In the genomic region with DNA sequence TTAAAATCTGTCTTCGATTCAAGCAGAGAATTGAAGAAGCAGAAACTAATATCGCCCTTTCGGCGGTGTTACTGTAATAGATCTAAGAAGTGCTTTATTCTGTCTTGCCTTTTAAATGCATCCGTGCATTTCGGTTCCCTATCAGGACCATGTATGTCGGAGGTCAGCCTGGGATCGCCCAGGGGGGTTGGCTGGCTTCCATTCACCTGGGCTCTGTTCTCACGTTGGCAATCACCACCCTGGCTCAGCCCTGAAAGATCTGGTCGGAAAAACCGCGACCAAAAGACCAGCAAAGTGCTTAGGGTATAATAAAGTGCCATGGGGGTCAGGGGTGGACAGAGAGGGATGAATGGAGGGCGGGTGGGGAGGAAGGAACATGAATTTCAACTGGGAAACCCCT, we compare ENCODE assay signal across 9 mouse cellular contexts. TPM values are rescaled to one million over a fixed set of nuclear protein-coding genes. Genes with fewer than 3 reads are reported as not detected.
DNase-seq lines count a peak whose midpoint lies in the region; ATAC-seq and TF ChIP-seq lines count a peak whose summit lies in the region.
"Had no signal": no experiment of that assay in that cellular context is flagged by ENCODE, and none has a peak within 500 bp of the region (broad histone marks: within the 10 kb centered on the region; RNA-seq: fewer than 3 reads in every experiment).

No protein-coding gene starts in this region.

- H3K36me3 ChIP-seq in embryonic facial prominence, embryonic 10.5 days (replicated peaks), result no peaks in the 10 kb centered on the region
- H3K36me3 ChIP-seq in midbrain, embryonic 15.5 days (replicated peaks), result no peaks in the 10 kb centered on the region

- TF ChIP-seq POLR2A in lung, adult 2 months (IDR thresholded peaks at IDR 0.05; ENCODE audit: borderline replicate concordance, extremely low read depth, low read depth, low read length), result no peak

- no peak for TF ChIP-seq CTCF in lung, adult 2 months (IDR thresholded peaks at IDR 0.05; ENCODE audit: insufficient read depth, low read length)

- no peak overlapping the region for H3K27ac ChIP-seq in embryonic facial prominence, embryonic 10.5 days (replicated peaks)
- H3K27ac ChIP-seq in midbrain, embryonic 15.5 days, result peak overlapping the region; percentile 81; the same call in 1 of the 2 replicates

- H3K4me1 ChIP-seq in lung, adult 2 months (ENCODE audit: control insufficient read depth, insufficient read depth, low read length), result 0 out of 2 replicates have a peak, but pooled peaks cover 6% of the 10 kb centered on the region
- H3K4me1 ChIP-seq in embryonic facial prominence, embryonic 10.5 days, result peaks cover 16% of the 10 kb centered on the region
- peaks cover 10% of the 10 kb centered on the region; the same call in 1 of the 2 replicates for H3K4me1 ChIP-seq in midbrain, embryonic 15.5 days

- peak overlapping the region; percentile 89 for H3K4me2 ChIP-seq in midbrain, embryonic 15.5 days

- H3K9me3 ChIP-seq in embryonic facial prominence, embryonic 10.5 days, result no peaks in the 10 kb centered on the region
- H3K9me3 ChIP-seq in midbrain, embryonic 15.5 days, result no peaks in the 10 kb centered on the region

- DNase-seq in lung, adult 2 months, result no peak
- no peak for DNase-seq in lung, postnatal 14 days
- DNase-seq in embryonic facial prominence, embryonic 10.5 days (ENCODE audit: low spot score), result peak; percentile 20
- peak; percentile 16 for DNase-seq in kidney, adult 18-20 months
- DNase-seq in frontal cortex, postnatal 10 days (ENCODE audit: low spot score in 2 of 2), result no peak
- no peak for DNase-seq in natural killer cell, adult 2 months (ENCODE audit: low spot score in 2 of 2)
- no peak for DNase-seq in gastrocnemius, adult 8-10 months (ENCODE audit: low spot score in 2 of 2)

- peaks cover 61% of the 10 kb centered on the region for H3K27me3 ChIP-seq in embryonic facial prominence, embryonic 10.5 days (replicated peaks; ENCODE audit: low read depth, poor library complexity, severe bottlenecking)
- no peaks in the 10 kb centered on the region for H3K27me3 ChIP-seq in midbrain, embryonic 15.5 days (replicated peaks)

- peak; percentile 11; the same call in 1 of the 2 replicates for ATAC-seq in midbrain, embryonic 15.5 days (replicated peaks)

- 20% methylated on average over 13 of the region's 13 CpGs for WGBS in lung, adult 2 months
- whole genome bisulfite sequencing in embryonic facial prominence, embryonic 10.5 days, result 17% methylated on average over 13 of the region's 13 CpGs
- 7% methylated on average over 13 of the region's 13 CpGs for WGBS in midbrain, embryonic 15.5 days

- H3K9ac ChIP-seq in midbrain, embryonic 15.5 days, result peak overlapping the region; percentile 87

- H3K4me3 ChIP-seq in lung, adult 2 months (replicated peaks; ENCODE audit: extremely low read depth, low read depth, low read length), result peak overlapping the region; percentile 2
- peak overlapping the region; percentile 71 for H3K4me3 ChIP-seq in embryonic facial prominence, embryonic 10.5 days
- H3K4me3 ChIP-seq in midbrain, embryonic 15.5 days, result peak overlapping the region; percentile 89

RNA-seq across cellular contexts. Expression of a gene that starts 1.3 kb away (rescaled TPM):
- 2.2 and 2.8 TPM in 2 replicates for polyA plus RNA-seq in lung, adult 2 months (2012; rRNA removed)
- polyA plus RNA-seq in embryonic facial prominence, embryonic 10.5 days (2016; fragmentation: Nextera tagmentation; extraction: Ambion mirVana), result 1.3 and 1.7 TPM in 2 replicates
- 33.1 and 39.8 TPM in 2 replicates for polyA plus RNA-seq in midbrain, embryonic 15.5 days (2015; fragmentation: Nextera tagmentation; extraction: Ambion mirVana)
- 1 to 10 TPM in 2 of 4 experiments, under 1 TPM in 2; 0.64 to 2.9 (median 1.1) TPM for total RNA-seq in gastrocnemius, adult 8-10 months (2022)
- total RNA-seq: liver, adult 2 months had no signal

Comparison
In these comparisons a context has a peak if more than half of its experiments do, and no peak if none do; other contexts are left out.
1. DNase-seq: peak in embryonic facial prominence, embryonic 10.5 days (single experiment) and kidney, adult 18-20 months (single experiment); none in lung, adult 2 months (single experiment), lung, postnatal 14 days (single experiment), frontal cortex, postnatal 10 days (0 of 2), natural killer cell, adult 2 months (0 of 2) and gastrocnemius, adult 8-10 months (0 of 2).
2. H3K4me3 ChIP-seq: peak in every context shown above with its lines; median percentile 89 in midbrain, embryonic 15.5 days; 71 in embryonic facial prominence, embryonic 10.5 days; 2 in lung, adult 2 months.